In genomic region chr17:12832231-12832630, GRCm38 (mm10) we compare ENCODE assay signal across 11 mouse cellular contexts. TPM values are rescaled to one million over a fixed set of nuclear protein-coding genes. Genes with fewer than 3 reads are reported as not detected.
DNase-seq lines count a peak whose midpoint lies in the region; ATAC-seq and TF ChIP-seq lines count a peak whose summit lies in the region.
"Had no signal": no experiment of that assay in that cellular context is flagged by ENCODE, and none has a peak within 500 bp of the region (broad histone marks: within the 10 kb centered on the region; RNA-seq: fewer than 3 reads in every experiment).

No protein-coding gene starts in this region.

- intact Hi-C loops in gastrocnemius, adult 2 months (cut with DNase I): no loop called here
- intact Hi-C loops in gastrocnemius, postnatal 36 days (cut with DNase I): no loop called here
- intact Hi-C loops in heart, postnatal 25 days (cut with DNase I): no loop called here

- peak overlapping the region; percentile 60 for H3K27ac ChIP-seq in gastrocnemius, adult 2 months
- no peak overlapping the region for H3K27ac ChIP-seq in hindbrain, embryonic 12.5 days
- no peak overlapping the region for H3K27ac ChIP-seq in forebrain, embryonic 14.5 days (ENCODE audit: low read depth, low read length)
- H3K27ac ChIP-seq: liver, embryonic 15.5 days had no signal

- CTCF ChIA-PET in Patski (lab: Charles Lee): interaction anchor here (1.7 kb wide), 1 partner anchor 48 kb away, joined by 4 read pairs; no protein-coding TSS in a partner anchor

- H3K4me3 ChIP-seq in gastrocnemius, adult 2 months: no peak overlapping the region
- H3K4me3 ChIP-seq in hindbrain, embryonic 12.5 days: no peak overlapping the region
- H3K4me3 ChIP-seq in forebrain, embryonic 14.5 days (ENCODE audit: low read depth, low read length): no peak overlapping the region
- H3K4me3 ChIP-seq: liver, embryonic 15.5 days had no signal

- H3K36me3 ChIP-seq in hindbrain, embryonic 12.5 days: no peaks in the 10 kb centered on the region
- H3K36me3 ChIP-seq in forebrain, embryonic 14.5 days (ENCODE audit: control insufficient read depth, insufficient read depth, low read length): no peaks in the 10 kb centered on the region
- H3K36me3 ChIP-seq: liver, embryonic 15.5 days had no signal

- ATAC-seq in Patski: peak; percentile 58
- ATAC-seq in hindbrain, embryonic 12.5 days (ENCODE audit: low FRiP score): no peak
- ATAC-seq in forebrain, embryonic 14.5 days: no peak

- peak; percentile 14; the same call in 1 of the 2 replicates for TF ChIP-seq CTCF in gastrocnemius, adult 2 months (IDR thresholded peaks at IDR 0.05)
- no peak for TF ChIP-seq CTCF in Patski (IDR thresholded peaks at IDR 0.05)

- no peaks in the 10 kb centered on the region for H3K9me3 ChIP-seq in hindbrain, embryonic 12.5 days (replicated peaks)
- H3K9me3 ChIP-seq in forebrain, embryonic 14.5 days (replicated peaks; ENCODE audit: control insufficient read depth, low read length): no peaks in the 10 kb centered on the region
- H3K9me3 ChIP-seq: liver, embryonic 15.5 days had no signal

- H3K4me1 ChIP-seq in hindbrain, embryonic 12.5 days: no peaks in the 10 kb centered on the region
- H3K4me1 ChIP-seq in forebrain, embryonic 14.5 days (ENCODE audit: control insufficient read depth, insufficient read depth, low read length): no peaks in the 10 kb centered on the region
- H3K4me1 ChIP-seq: liver, embryonic 15.5 days had no signal

- in situ Hi-C loops in Patski (cut with MboI; ENCODE audit: low pct_unique_long_range_greater_than_20kb): no loop called here

- DNase-seq in gastrocnemius, adult 2 months: peak; percentile 63
- no peak for DNase-seq in gastrocnemius, postnatal 36 days
- no peak for DNase-seq in Patski (ENCODE audit: low read depth, low spot score)
- DNase-seq in cerebellum, adult 9-10 months: peak; percentile 83
- DNase-seq in heart, postnatal 25 days (ENCODE audit: low spot score): peak; percentile 47
- DNase-seq in thymus, postnatal 10 days (ENCODE audit: low spot score in 2 of 2): no peak
- no peak for DNase-seq in forebrain, embryonic 14.5 days (ENCODE audit: low spot score)
- DNase-seq: spleen, adult 18-20 months had no signal

- H3K4me2 ChIP-seq in hindbrain, embryonic 12.5 days (replicated peaks): no peak overlapping the region
- H3K4me2 ChIP-seq in forebrain, embryonic 14.5 days (ENCODE audit: low read length): no peak overlapping the region
- H3K4me2 ChIP-seq: liver, embryonic 15.5 days had no signal

- POLR2A ChIA-PET in Patski (lab: Charles Lee): no interaction called here

- H3K27me3 ChIP-seq in Patski: peaks cover 3% of the 10 kb centered on the region
- H3K27me3 ChIP-seq in hindbrain, embryonic 12.5 days: no peaks in the 10 kb centered on the region
- H3K27me3 ChIP-seq in forebrain, embryonic 14.5 days (replicated peaks; ENCODE audit: control insufficient read depth, insufficient read depth, low read length): no peaks in the 10 kb centered on the region
- H3K27me3 ChIP-seq: liver, embryonic 15.5 days had no signal

- H3K9ac ChIP-seq in hindbrain, embryonic 12.5 days: no peak overlapping the region
- H3K9ac ChIP-seq in forebrain, embryonic 14.5 days (ENCODE audit: low read length): no peak overlapping the region
- H3K9ac ChIP-seq: liver, embryonic 15.5 days had no signal

- WGBS in hindbrain, embryonic 12.5 days: 90% methylated on average over 3 of the region's 3 CpGs
- 94% methylated on average over 3 of the region's 3 CpGs for WGBS in forebrain, embryonic 14.5 days

RNA-seq across cellular contexts. Expression of gene Mas1, which starts 35.7 kb away (rescaled TPM):
- total RNA-seq in gastrocnemius, adult 2 months (2021): under 1 TPM; 0.23 to 0.25 TPM
- total RNA-seq in gastrocnemius, postnatal 36 days (2021): under 1 TPM; 0.22 to 0.54 TPM
- polyA plus RNA-seq in Patski (2021): not detected
- total RNA-seq in heart, postnatal 25 days (2021): 1 to 10 TPM in 1 of 2 experiments, under 1 TPM in 1; 0.42 to 1.8 TPM
- polyA plus RNA-seq in hindbrain, embryonic 12.5 days (2016; fragmentation: Nextera tagmentation; extraction: Ambion mirVana): 0.27 and 0.41 TPM in 2 replicates
- 0.43 TPM in 1 of 2 replicates, not detected in the other for polyA plus RNA-seq in forebrain, embryonic 14.5 days (2014; fragmentation: Nextera tagmentation; extraction: Ambion mirVana)

RNA-seq across cellular contexts. Expression of gene Mrgprh, which starts 43.6 kb away (rescaled TPM):
- 1 to 10 TPM; 4.3 TPM for total RNA-seq in gastrocnemius, adult 2 months (2021)
- 1 to 10 TPM; 2.1 to 4.1 TPM for total RNA-seq in gastrocnemius, postnatal 36 days (2021)
- polyA plus RNA-seq in Patski (2021): not detected
- total RNA-seq in heart, postnatal 25 days (2021): 1 to 10 TPM; 5.3 to 5.4 TPM
- polyA plus RNA-seq in hindbrain, embryonic 12.5 days (2016; fragmentation: Nextera tagmentation; extraction: Ambion mirVana): 0.12 TPM in 1 of 2 replicates, not detected in the other
- polyA plus RNA-seq in forebrain, embryonic 14.5 days (2014; fragmentation: Nextera tagmentation; extraction: Ambion mirVana): not detected in 2 replicates
- total RNA-seq: layer of hippocampus, postnatal 10 days had no signal
- polyA plus RNA-seq: liver, embryonic 15.5 days had no signal

Comparison
In these comparisons a context has a peak if more than half of its experiments do, and no peak if none do; other contexts are left out.
1. DNase-seq: peak in gastrocnemius, adult 2 months (single experiment), cerebellum, adult 9-10 months (single experiment) and heart, postnatal 25 days (single experiment); none in gastrocnemius, postnatal 36 days (0 of 2), Patski (single experiment), thymus, postnatal 10 days (0 of 2) and forebrain, embryonic 14.5 days (single experiment).